Mouse (Mus musculus) liver, embryonic 13.5 days (tissue): ENCODE data around the gene Atoh8. TPM values are rescaled to one million over a fixed set of nuclear protein-coding genes. Genes with fewer than 3 reads are reported as not detected.

Experiments used
- ATAC-seq: fragments of 200-750 bp; cut with Nextera tagmentation; 2 replicates; pipeline ENCODE4 v1.8.0; 2017; ENCODE audit warnings: low read depth, mild to moderate bottlenecking, moderate number of reproducible peaks, moderate library complexity
- DNase-seq: peaks from one replicate; pipeline ENCODE4 v3.0.0; 2022
- H3K27ac ChIP-seq: fragments of 300-500 bp; sonication (generic); 2 replicates; pipeline ENCODE4 v1.5.1; 2015; ENCODE audit warnings: moderate library complexity, mild to moderate bottlenecking, inconsistent platforms
- H3K27me3 ChIP-seq: fragments of 300-500 bp; sonication (generic); 2 replicates; pipeline ENCODE4 v1.6.1; 2015; ENCODE audit warnings: mild to moderate bottlenecking, inconsistent platforms
- H3K36me3 ChIP-seq: fragments of 300-500 bp; sonication (generic); 2 replicates; pipeline ENCODE4 v1.6.1; 2015; ENCODE audit warnings: mild to moderate bottlenecking, inconsistent platforms
- H3K4me1 ChIP-seq: fragments of 300-500 bp; sonication (generic); replicated peaks from 2 replicates; pipeline ENCODE4 v1.6.1; 2015; ENCODE audit warnings: inconsistent platforms
- H3K4me2 ChIP-seq: fragments of 300-500 bp; sonication (generic); 2 replicates; pipeline ENCODE4 v1.6.1; 2015; ENCODE audit warnings: inconsistent platforms, mild to moderate bottlenecking, moderate library complexity
- H3K4me3 ChIP-seq: fragments of 300-500 bp; sonication (generic); replicated peaks from 2 replicates; pipeline ENCODE4 v1.5.1; 2015; ENCODE audit warnings: mild to moderate bottlenecking, inconsistent platforms
- H3K9ac ChIP-seq: fragments of 300-500 bp; sonication (generic); 2 replicates; pipeline ENCODE4 v1.6.1; 2015; ENCODE audit warnings: mild to moderate bottlenecking, inconsistent platforms
- H3K9me3 ChIP-seq: fragments of 300-500 bp; sonication (generic); replicated peaks from 2 replicates; pipeline ENCODE4 v1.6.1; 2016; ENCODE audit warnings: inconsistent platforms
- WGBS: fragments of 180-500 bp; shearing (Covaris S2); methylation state at CpG from one replicate; pipeline ENCODE4 v1.1.7; 2015; ENCODE audit not compliant: insufficient replicate concordance; 5-methylcytosine and 5-hydroxymethylcytosine counted together
- polyA plus RNA-seq: library from polyadenylated mRNA; unstranded; fragments of >200 nt; fragmentation: Nextera tagmentation; extraction: Ambion mirVana; gene quantifications from 2 replicates; pipeline ENCODE4 v1.2.1, GENCODE M21; 2015

The Atoh8 gene
- polyA plus RNA-seq, 1 experiment from 2014 or later = 1.1 TPM

GRCm38 (mm10) chr6:72190120-72190519 is 45.3 kb downstream of the Atoh8 start:
- Histone ChIP-seq H3K27ac (no peak overlapping the region), H3K4me1 (no peaks in the 10 kb centered on the region; the same call in 1 of the 2 replicates), H3K4me3 (no peak overlapping the region), H3K9me3 (no peaks in the 10 kb centered on the region), H3K27me3 (peaks cover 62% of the 10 kb centered on the region), H3K36me3 (no peaks in the 10 kb centered on the region), H3K4me2 (no peak overlapping the region), H3K9ac (no peak overlapping the region)
- DNase-seq = no peak
- ATAC-seq = no peak
- WGBS = 16% methylated on average over 6 of the region's 6 CpGs

GRCm38 (mm10) chr6:72189061-72189863 is 46.1 kb downstream of the Atoh8 start:
- no peak for ATAC-seq
- Histone ChIP-seq H3K27me3 (peaks cover 63% of the 10 kb centered on the region), H3K4me1 (no peaks in the 10 kb centered on the region; the same call in 1 of the 2 replicates), H3K36me3 (no peaks in the 10 kb centered on the region), H3K4me3 (no peak overlapping the region), H3K27ac (no peak overlapping the region), H3K4me2 (no peak overlapping the region), H3K9me3 (no peaks in the 10 kb centered on the region), H3K9ac (no peak overlapping the region)
- WGBS = 9% methylated on average over 29 of the region's 29 CpGs
- no peak for DNase-seq

GRCm38 (mm10) chr6:72186809-72187208 is 48.6 kb downstream of the Atoh8 start:
- H3K9ac ChIP-seq = no peak overlapping the region
- no peak overlapping the region for H3K4me3 ChIP-seq
- no peaks in the 10 kb centered on the region; the same call in 1 of the 2 replicates for H3K4me1 ChIP-seq
- no peak overlapping the region for H3K4me2 ChIP-seq
- no peak overlapping the region for H3K27ac ChIP-seq
- DNase-seq = no peak
- no peaks in the 10 kb centered on the region for H3K9me3 ChIP-seq
- WGBS = 60% methylated on average over 6 of the region's 6 CpGs
- peaks cover 60% of the 10 kb centered on the region for H3K27me3 ChIP-seq
- H3K36me3 ChIP-seq = no peaks in the 10 kb centered on the region
- no peak for ATAC-seq

GRCm38 (mm10) chr6:72185893-72186490 is 49.4 kb downstream of the Atoh8 start:
- H3K27me3 ChIP-seq = peaks cover 53% of the 10 kb centered on the region
- H3K27ac ChIP-seq = no peak overlapping the region
- no peak overlapping the region for H3K4me2 ChIP-seq
- ATAC-seq = 0 out of 2 replicates have a peak, but pooled peaks have one; percentile 31
- H3K36me3 ChIP-seq = no peaks in the 10 kb centered on the region
- 2% methylated on average over 6 of the region's 6 CpGs for WGBS
- H3K4me1 ChIP-seq = no peaks in the 10 kb centered on the region; the same call in 1 of the 2 replicates
- no peaks in the 10 kb centered on the region for H3K9me3 ChIP-seq
- H3K4me3 ChIP-seq = no peak overlapping the region
- no peak overlapping the region for H3K9ac ChIP-seq
- DNase-seq = peak; percentile 46

- H3K9me3 ChIP-seq = no peaks in the 10 kb centered on the region
- H3K36me3 ChIP-seq = no peaks in the 10 kb centered on the region
- H3K27ac ChIP-seq = no peak overlapping the region
- no peak overlapping the region for H3K9ac ChIP-seq
- H3K27me3 ChIP-seq = peaks cover 39% of the 10 kb centered on the region
- DNase-seq (no peak), ATAC-seq (no peak)
- H3K4me2 ChIP-seq = no peak overlapping the region
- H3K4me3 ChIP-seq = no peak overlapping the region
- 67% methylated on average over 5 of the region's 5 CpGs for WGBS
- H3K4me1 ChIP-seq = peaks cover 3% of the 10 kb centered on the region; the same call in 1 of the 2 replicates
Observed at GRCm38 (mm10) chr6:72184576-72184975, 50.8 kb downstream of the Atoh8 start.

- no peak overlapping the region for H3K9ac ChIP-seq
- no peak overlapping the region for H3K4me2 ChIP-seq
- H3K9me3 ChIP-seq = no peaks in the 10 kb centered on the region
- 0 out of 2 replicates have a peak, but pooled peaks cover 3% of the 10 kb centered on the region for H3K4me1 ChIP-seq
- H3K4me3 ChIP-seq = no peak overlapping the region
- ATAC-seq = no peak
- DNase-seq = no peak
- 0 out of 2 replicates have a peak, but pooled peaks cover 4% of the 10 kb centered on the region for H3K27me3 ChIP-seq
- 54% methylated on average over 12 of the region's 12 CpGs for WGBS
- no peaks in the 10 kb centered on the region for H3K36me3 ChIP-seq
- no peak overlapping the region for H3K27ac ChIP-seq
Observed at GRCm38 (mm10) chr6:72179562-72180502, 55.5 kb downstream of the Atoh8 start.

- Histone ChIP-seq H3K4me2 (no peak overlapping the region), H3K4me3 (no peak overlapping the region), H3K27ac (no peak overlapping the region), H3K9ac (no peak overlapping the region), H3K9me3 (no peaks in the 10 kb centered on the region), H3K4me1 (0 out of 2 replicates have a peak, but pooled peaks cover 3% of the 10 kb centered on the region), H3K27me3 (0 out of 2 replicates have a peak, but pooled peaks cover 3% of the 10 kb centered on the region), H3K36me3 (no peaks in the 10 kb centered on the region)
- DNase-seq (no peak), ATAC-seq (no peak)
- 78% methylated on average over 3 of the region's 3 CpGs for WGBS
Observed at GRCm38 (mm10) chr6:72179006-72179405, 56.4 kb downstream of the Atoh8 start.

GRCm38 (mm10) chr6:72177417-72177816 is 58.0 kb downstream of the Atoh8 start:
- WGBS = 53% methylated on average over 3 of the region's 3 CpGs

GRCm38 (mm10) chr6:72176004-72176403 is 59.4 kb downstream of the Atoh8 start:
- Histone ChIP-seq H3K4me1 (0 out of 2 replicates have a peak, but pooled peaks cover 3% of the 10 kb centered on the region), H3K27me3 (no peaks in the 10 kb centered on the region), H3K9ac (no peak overlapping the region), H3K27ac (no peak overlapping the region), H3K36me3 (no peaks in the 10 kb centered on the region), H3K9me3 (no peaks in the 10 kb centered on the region), H3K4me3 (no peak overlapping the region), H3K4me2 (no peak overlapping the region)
- ATAC-seq = no peak
- no peak for DNase-seq
- 77% methylated on average over 5 of the region's 5 CpGs for WGBS

More at GRCm38 (mm10) chr6:72177417-72177816, 58.0 kb downstream of the Atoh8 start:
- no peak for DNase-seq
- ATAC-seq = no peak
- Histone ChIP-seq H3K36me3 (no peaks in the 10 kb centered on the region), H3K4me2 (no peak overlapping the region), H3K4me1 (0 out of 2 replicates have a peak, but pooled peaks cover 3% of the 10 kb centered on the region), H3K9ac (no peak overlapping the region), H3K4me3 (no peak overlapping the region), H3K27ac (no peak overlapping the region), H3K9me3 (no peaks in the 10 kb centered on the region), H3K27me3 (0 out of 2 replicates have a peak, but pooled peaks cover under 1% of the 10 kb centered on the region)

GRCm38 (mm10) chr6:72175419-72175818 is 60.0 kb downstream of the Atoh8 start:
- no peaks in the 10 kb centered on the region for H3K27me3 ChIP-seq
- H3K27ac ChIP-seq = no peak overlapping the region
- ATAC-seq (no peak), DNase-seq (no peak)
- no peak overlapping the region for H3K4me3 ChIP-seq
- 65% methylated on average over 3 of the region's 3 CpGs for WGBS
- no peaks in the 10 kb centered on the region for H3K9me3 ChIP-seq
- H3K4me2 ChIP-seq = no peak overlapping the region
- 0 out of 2 replicates have a peak, but pooled peaks cover 3% of the 10 kb centered on the region for H3K4me1 ChIP-seq
- no peaks in the 10 kb centered on the region for H3K36me3 ChIP-seq
- no peak overlapping the region for H3K9ac ChIP-seq

- ATAC-seq (no peak), DNase-seq (no peak)
- no peaks in the 10 kb centered on the region for H3K36me3 ChIP-seq
- no peak overlapping the region for H3K4me2 ChIP-seq
- no peak overlapping the region for H3K9ac ChIP-seq
- no peak overlapping the region for H3K27ac ChIP-seq
- H3K4me1 ChIP-seq = no peaks in the 10 kb centered on the region
- 5% methylated on average over 1 of the region's 1 CpGs for WGBS
- no peaks in the 10 kb centered on the region for H3K27me3 ChIP-seq
- no peak overlapping the region for H3K4me3 ChIP-seq
- no peaks in the 10 kb centered on the region for H3K9me3 ChIP-seq
Observed at GRCm38 (mm10) chr6:72173350-72173749, 62.0 kb downstream of the Atoh8 start.
